Mouse (Mus musculus) adrenal gland, adult 18-20 months (tissue): ENCODE measurements at regions not wholly inside any gene's neighbourhood (a gene's known extent, or its start where the extent isn't known, plus 50 kb on each side); places are given as distances from the start of the nearest gene placed in this dataset.

Experiments used
- DNase-seq, 2 experiments: peaks; one replicate each; pipeline ENCODE4 v3.0.0; 2021 to 2022; ENCODE audit warnings: low spot score in 2 of 2

- no peak for DNase-seq
Measured at GRCm38 (mm10) chr13:58495390-58496073, 92.4 kb upstream of the Hnrnpk start.

GRCm38 (mm10) chr13:58494726-58495125 lies 91.6 kb upstream of the Hnrnpk start:
- no peak for DNase-seq

- no peak for DNase-seq
Measured at GRCm38 (mm10) chr13:58490829-58491228, 87.7 kb upstream of the Hnrnpk start.

GRCm38 (mm10) chr13:58485011-58485410 lies 81.9 kb upstream of the Hnrnpk start:
- no peak for DNase-seq

- DNase-seq: no peak
Measured at GRCm38 (mm10) chr13:58482701-58483100, 79.6 kb upstream of the Hnrnpk start.

GRCm38 (mm10) chr13:58480928-58481598 lies 77.9 kb upstream of the Hnrnpk start:
- DNase-seq: no peak

GRCm38 (mm10) chr13:58480388-58480927 lies 77.3 kb upstream of the Hnrnpk start:
- DNase-seq: no peak

GRCm38 (mm10) chr13:58478438-58478837 lies 75.3 kb upstream of the Hnrnpk start:
- DNase-seq: no peak

GRCm38 (mm10) chr13:58477253-58477652 lies 74.1 kb upstream of the Hnrnpk start:
- no peak for DNase-seq

GRCm38 (mm10) chr13:58476033-58476830 lies 73.1 kb upstream of the Hnrnpk start:
- no peak for DNase-seq

GRCm38 (mm10) chr13:58475495-58475894 lies 72.4 kb upstream of the Hnrnpk start:
- no peak for DNase-seq

- peak in 1 of 2 experiments; percentile 44 for DNase-seq
Measured at GRCm38 (mm10) chr13:58472455-58472854, 69.3 kb upstream of the Hnrnpk start.

- DNase-seq: no peak
Measured at GRCm38 (mm10) chr13:58471704-58472103, 68.6 kb upstream of the Hnrnpk start.

GRCm38 (mm10) chr13:58469731-58470130 lies 66.6 kb upstream of the Hnrnpk start:
- DNase-seq: no peak

- DNase-seq: no peak
Measured at GRCm38 (mm10) chr13:58467097-58467642, 64.0 kb upstream of the Hnrnpk start.

GRCm38 (mm10) chr13:58465206-58466104 lies 62.3 kb upstream of the Hnrnpk start:
- no peak for DNase-seq
